Mouse (Mus musculus): ENCODE measurements at regions not wholly inside any gene's neighbourhood (a gene's known extent, or its start where the extent isn't known, plus 50 kb on each side); places are given as distances from the start of the nearest gene placed in this dataset.

GRCm38 (mm10) chr2:103893159-103893740 lies 64.5 kb upstream of the Lmo2 start:
- DNase-seq (ENCODE audit: low read depth, low spot score) = no peak

GRCm38 (mm10) chr2:103893805-103894204 lies 64.0 kb upstream of the Lmo2 start:
- no peak for DNase-seq (ENCODE audit: low read depth, low spot score)

GRCm38 (mm10) chr2:103894981-103895676 lies 62.7 kb upstream of the Lmo2 start:
- DNase-seq (ENCODE audit: low read depth, low spot score) = peak; percentile 29

GRCm38 (mm10) chr2:103896160-103896559 lies 61.6 kb upstream of the Lmo2 start:
- DNase-seq (ENCODE audit: low read depth, low spot score) = no peak

DNA sequence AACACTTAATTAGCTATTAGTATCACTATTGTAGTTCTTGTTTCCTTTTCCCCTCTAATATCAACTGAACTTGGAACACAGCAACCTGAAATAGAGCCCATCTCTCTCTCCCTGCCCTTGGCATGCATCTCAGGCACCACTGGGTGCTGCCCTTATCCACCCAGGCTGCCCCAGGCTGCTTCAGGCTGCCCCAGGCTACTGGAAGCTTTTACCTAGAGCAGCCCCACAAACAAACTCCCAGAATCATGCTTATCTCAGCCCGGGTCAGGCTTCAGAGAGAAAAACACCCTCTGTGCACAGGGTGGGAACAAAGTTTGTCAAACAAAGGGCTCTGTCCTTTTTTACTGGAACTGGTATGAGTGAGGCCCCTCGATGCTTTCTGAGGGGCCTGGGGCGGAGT lies 61.0 kb upstream of the Lmo2 start:
- DNase-seq (ENCODE audit: low read depth, low spot score) = no peak

GRCm38 (mm10) chr2:103899713-103900112 lies 58.1 kb upstream of the Lmo2 start:
- no peak for DNase-seq (ENCODE audit: low read depth, low spot score)

DNA sequence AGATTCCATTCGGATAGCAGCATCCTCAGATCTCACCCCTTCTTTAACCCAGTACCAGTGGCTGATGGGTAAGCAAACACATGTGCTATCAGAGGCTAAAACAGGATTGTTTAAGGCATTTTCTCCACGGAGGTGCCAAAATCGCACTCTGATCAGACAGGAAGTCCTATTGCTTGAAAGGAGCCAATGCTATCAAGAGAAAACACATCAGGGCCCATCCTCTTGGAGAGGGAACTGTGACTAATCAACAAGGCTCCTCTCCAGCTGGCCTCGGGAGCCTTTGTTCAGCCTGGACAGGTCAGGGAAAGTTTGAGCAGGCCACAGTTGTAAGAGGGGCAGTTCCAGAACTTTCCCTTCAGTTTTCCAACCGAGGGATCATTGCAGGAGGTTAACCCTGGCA lies 57.4 kb upstream of the Lmo2 start:
- DNase-seq (ENCODE audit: low read depth, low spot score) = no peak

DNA sequence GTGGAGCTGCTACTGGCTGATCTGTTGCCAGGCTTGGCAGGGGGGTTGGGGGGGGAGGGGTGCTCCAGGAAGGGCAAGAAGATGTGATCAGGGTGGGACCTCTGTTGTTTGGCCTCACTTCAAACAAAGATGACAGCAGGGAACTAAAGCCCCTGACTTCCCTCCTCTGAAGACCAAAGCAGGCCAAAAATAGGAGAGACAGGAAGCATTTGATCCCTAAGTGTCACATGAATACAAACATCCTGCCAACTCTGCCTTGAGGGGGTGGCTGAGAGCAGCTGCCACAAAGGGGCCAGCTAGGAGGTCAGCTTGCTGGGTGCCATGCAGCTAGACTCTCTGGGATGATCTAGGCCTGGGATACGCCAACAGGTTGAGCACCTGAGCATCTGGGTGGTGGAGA lies 56.3 kb upstream of the Lmo2 start:
- no peak for DNase-seq (ENCODE audit: low read depth, low spot score)

DNA sequence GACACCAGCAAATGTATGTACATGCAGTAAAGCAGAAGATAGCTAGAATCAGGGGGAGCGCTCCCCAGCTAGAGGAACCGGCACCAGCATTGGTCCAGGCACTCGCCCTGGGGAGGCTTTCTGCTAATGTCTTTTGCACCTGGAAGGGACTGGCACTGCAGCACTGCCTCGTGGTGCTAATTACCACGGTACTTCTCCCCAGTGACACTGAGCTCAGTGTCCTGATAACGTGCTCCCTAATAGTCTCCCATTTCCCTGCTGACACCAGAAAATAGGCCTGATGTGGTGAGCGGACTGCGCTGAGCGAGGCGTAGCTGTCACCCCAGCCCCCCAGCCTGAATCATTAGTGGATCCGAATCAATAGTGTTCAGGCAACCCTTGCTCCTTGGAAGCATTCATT lies 55.0 kb upstream of the Lmo2 start:
- no peak for DNase-seq (ENCODE audit: low read depth, low spot score)

GRCm38 (mm10) chr2:103905681-103906080 lies 52.1 kb upstream of the Lmo2 start:
- no peak for DNase-seq (ENCODE audit: low read depth, low spot score)

DNA sequence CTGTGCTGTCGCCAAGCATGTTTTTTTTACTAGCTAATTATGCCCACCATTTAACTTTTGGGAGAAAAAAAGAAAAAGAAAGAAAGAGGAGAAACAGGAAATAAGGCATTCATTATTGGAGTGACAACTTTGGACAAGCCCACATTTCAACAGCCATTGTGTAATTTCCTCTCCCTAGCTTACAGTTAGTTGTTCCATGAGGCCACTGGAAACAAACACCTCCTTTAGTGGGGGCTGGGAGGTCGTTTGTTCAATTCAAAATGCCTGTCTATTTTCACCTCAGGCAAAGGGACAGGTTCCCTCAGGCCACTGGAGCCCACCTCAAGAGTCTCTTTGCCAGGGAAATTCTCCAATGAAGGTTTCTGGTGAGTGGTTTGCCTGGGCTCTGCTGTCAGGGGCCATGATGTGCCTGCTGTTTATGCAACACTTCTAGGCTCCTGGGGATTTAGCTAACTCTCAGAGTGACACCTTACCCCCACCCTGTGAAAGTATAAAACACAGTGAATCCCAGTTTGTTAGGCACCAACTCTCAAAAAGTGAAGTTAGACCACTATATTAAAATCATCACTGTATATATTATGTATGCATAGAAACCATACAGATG lies 51.1 kb upstream of the Lmo2 start:
- no peak for DNase-seq (ENCODE audit: low read depth, low spot score)
